ENCODE assay signal across 14 mouse cellular contexts in genomic region chr9:27240926-27241325, GRCm38 (mm10). TPM values are rescaled to one million over a fixed set of nuclear protein-coding genes. Genes with fewer than 3 reads are reported as not detected.
"Had no signal": no experiment of that assay in that cellular context is flagged by ENCODE, and none has a peak within 500 bp of the region (broad histone marks: within the 10 kb centered on the region; RNA-seq: fewer than 3 reads in every experiment).

No protein-coding gene starts in this region.

- H3K9me3 ChIP-seq: liver, embryonic 13.5 days had no signal

- H3K4me2 ChIP-seq: liver, embryonic 13.5 days; midbrain, embryonic 11.5 days had no signal

- H3K9ac ChIP-seq: liver, embryonic 13.5 days had no signal

- H3K27me3 ChIP-seq: liver, embryonic 13.5 days had no signal

- DNase-seq: kidney, postnatal 10 days; kidney, postnatal 36 days; layer of hippocampus, postnatal 36 days; liver, embryonic 13.5 days; lung, adult 2 months; lung, postnatal 14 days; lung, postnatal 4 days; midbrain, embryonic 14.5 days; thymus, adult 18-20 months; thymus, postnatal 36 days had no signal

- H3K4me3 ChIP-seq: left cerebral cortex, adult 2 months; liver, embryonic 13.5 days had no signal

- H3K4me1 ChIP-seq: liver, embryonic 13.5 days had no signal

- H3K27ac ChIP-seq: left cerebral cortex, adult 2 months; liver, embryonic 13.5 days had no signal

- H3K36me3 ChIP-seq: liver, embryonic 13.5 days had no signal

RNA-seq across cellular contexts. Expression of gene Igsf9b, which starts 58.1 kb away (rescaled TPM):
- total RNA-seq: megakaryocyte-erythroid progenitor cell, adult 5-6 weeks had no signal
- polyA plus RNA-seq: liver, adult 2 months had no signal
